Mouse (Mus musculus): Measurements from ENCODE around the gene Rrp9. TPM values are rescaled to one million over a fixed set of nuclear protein-coding genes. Genes with fewer than 3 reads are reported as not detected.
A peak's percentile ranks its signal among the peaks of the same experiment; 100 is the strongest.

Rrp9 gene
- 85.2 and 91.4 TPM in 2 replicates for polyA plus RNA-seq (2016; fragmentation: Nextera tagmentation; extraction: Ambion mirVana)

DNA sequence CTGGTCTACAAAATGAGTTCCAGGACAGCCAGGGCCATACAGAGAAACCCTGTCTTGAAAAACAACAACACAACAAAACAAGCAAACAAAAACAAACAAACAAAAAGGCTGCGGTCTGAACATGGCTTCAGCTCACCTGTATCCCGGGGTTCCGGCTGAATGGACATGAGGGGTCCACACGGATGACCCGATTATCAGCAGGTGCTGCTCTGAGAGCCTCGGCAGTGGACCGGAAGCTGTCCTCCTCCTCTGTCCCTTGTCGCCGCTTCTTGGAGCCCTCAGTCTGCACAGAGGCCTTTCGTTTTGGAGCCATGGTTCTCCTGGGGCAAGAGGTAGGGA is at the start of gene Rrp9:
Gene Rrp9, plus strand, starts transcription at position 301 of the 339 bp plus-strand sequence.
- 91% methylated on average over 10 of the region's 10 CpGs for WGBS
- DNase-seq (ENCODE audit: extremely low spot score, low spot score) = no peak
- peak within 1 kb of the TSS; percentile 83 for H3K27ac ChIP-seq
- H3K4me3 ChIP-seq = peak within 1 kb of the TSS; percentile 87
- H3K27me3 ChIP-seq (ENCODE audit: poor library complexity, severe bottlenecking) = peaks cover 19% of the 10 kb centered on the region
- H3K4me1 ChIP-seq = peaks cover 80% of the 10 kb centered on the region
- H3K9me3 ChIP-seq = no peaks in the 10 kb centered on the region
- H3K36me3 ChIP-seq (replicated peaks) = peaks cover 18% of the 10 kb centered on the region

DNA sequence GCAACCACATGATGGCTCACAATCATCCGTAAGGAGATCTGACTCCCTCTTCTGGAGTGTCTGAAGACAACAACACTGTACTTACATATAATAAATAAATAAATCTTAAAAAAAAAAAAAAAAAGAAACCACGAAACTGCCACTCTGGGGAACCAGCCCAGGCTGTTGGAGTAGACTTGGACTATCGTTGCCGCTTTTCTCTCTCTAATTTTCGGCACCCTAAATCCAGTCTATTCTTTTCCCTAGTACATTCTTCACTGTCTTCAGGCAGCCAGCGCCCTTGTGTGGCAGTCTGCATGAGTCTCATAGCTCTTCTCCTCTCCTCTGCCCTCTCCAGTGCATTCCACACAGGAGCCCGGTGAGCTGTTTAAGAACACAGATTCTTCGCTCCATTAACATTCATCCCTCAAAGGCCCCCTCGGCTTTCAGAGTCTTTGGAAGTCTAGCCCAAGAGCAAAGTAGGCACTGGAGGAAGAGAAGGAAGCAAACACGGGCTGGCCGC is 47.0 kb upstream of the Rrp9 start:
- H3K4me1 ChIP-seq = peaks cover 20% of the 10 kb centered on the region
- no peak for DNase-seq (ENCODE audit: extremely low spot score, low spot score)
- peaks cover 35% of the 10 kb centered on the region for H3K36me3 ChIP-seq (replicated peaks)
- H3K4me3 ChIP-seq = peak overlapping the region; percentile 96
- no peaks in the 10 kb centered on the region for H3K9me3 ChIP-seq
- 18% methylated on average over 11 of the region's 11 CpGs for WGBS
- H3K27ac ChIP-seq = peak overlapping the region; percentile 99
- H3K27me3 ChIP-seq (ENCODE audit: poor library complexity, severe bottlenecking) = no peaks in the 10 kb centered on the region

DNA sequence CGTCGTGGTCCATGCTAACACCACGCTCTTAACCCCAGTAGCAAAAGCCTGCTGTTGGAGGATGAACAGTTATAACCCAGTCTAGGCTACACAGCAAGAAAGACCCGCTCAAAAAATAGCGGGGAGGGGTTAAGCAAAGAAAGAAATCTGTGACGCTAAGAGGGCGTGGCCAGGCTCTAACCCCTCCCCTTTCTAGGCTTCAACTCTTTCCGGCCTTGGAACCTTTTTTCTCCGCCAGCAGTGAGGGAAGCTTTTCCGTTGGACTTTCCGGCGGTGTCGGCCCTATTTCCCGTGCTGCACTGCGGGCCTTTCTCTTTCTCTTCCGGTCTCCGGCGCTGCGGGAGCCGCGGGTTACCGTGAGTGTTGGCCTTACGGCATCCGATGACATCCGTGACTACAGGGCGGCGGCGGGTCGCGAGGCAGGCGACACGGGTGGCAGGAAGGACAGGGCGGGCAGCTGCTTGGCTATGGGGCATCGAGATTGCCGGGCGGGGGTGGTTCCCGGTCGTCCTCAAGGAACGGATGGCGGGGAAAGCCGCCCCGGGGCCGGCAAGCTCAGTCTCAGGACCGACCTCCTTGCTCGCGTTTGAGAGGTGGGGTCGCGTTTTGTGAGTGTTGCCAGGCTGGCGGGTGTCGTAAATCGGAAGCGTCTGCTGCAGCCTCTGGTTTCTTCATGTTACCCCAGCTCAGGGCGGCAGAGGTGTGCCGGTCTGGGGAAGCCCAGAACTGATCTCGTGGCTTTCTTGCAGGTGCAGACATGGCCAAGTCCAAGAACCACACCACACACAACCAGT is 46.3 kb upstream of the Rrp9 start, which contains the start of gene Rpl29:
Gene Rpl29, plus strand, starts transcription at position 234 of the 794 bp plus-strand sequence.
- Histone ChIP-seq H3K27ac (peak within 1 kb of the TSS; percentile 99), H3K9me3 (no peaks in the 10 kb centered on the region)
- under 1% methylated on average over 55 of the region's 55 CpGs for WGBS

DNA sequence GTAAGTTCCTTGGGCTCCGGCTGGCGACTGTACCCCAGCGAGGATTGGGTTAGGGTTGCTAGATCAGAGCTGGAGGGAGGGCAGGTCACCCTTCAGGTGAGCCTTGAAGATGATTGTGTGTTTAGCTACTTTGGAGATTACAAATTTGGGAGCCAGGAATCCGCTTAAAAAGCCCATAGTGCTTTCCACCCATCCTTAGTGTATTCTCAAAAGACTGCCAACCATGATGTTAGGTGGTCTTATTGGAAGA is 45.8 kb upstream of the Rrp9 start:
- Histone ChIP-seq H3K27ac (peak overlapping the region; percentile 99), H3K36me3 (replicated peaks) (peaks cover 47% of the 10 kb centered on the region), H3K4me1 (peaks cover 24% of the 10 kb centered on the region), H3K27me3 (ENCODE audit: poor library complexity, severe bottlenecking) (no peaks in the 10 kb centered on the region), H3K9me3 (no peaks in the 10 kb centered on the region), H3K4me3 (peak overlapping the region; percentile 96)
- WGBS = under 1% methylated on average over 4 of the region's 4 CpGs
- no peak for DNase-seq (ENCODE audit: extremely low spot score, low spot score)

More for the DNA sequence above, 46.3 kb upstream of the Rrp9 start, which contains the start of gene Rpl29:
- peaks cover 20% of the 10 kb centered on the region for H3K4me1 ChIP-seq
- no peaks in the 10 kb centered on the region for H3K27me3 ChIP-seq (ENCODE audit: poor library complexity, severe bottlenecking)
- H3K4me3 ChIP-seq = peak within 1 kb of the TSS; percentile 96
- H3K36me3 ChIP-seq (replicated peaks) = peaks cover 42% of the 10 kb centered on the region
- DNase-seq (ENCODE audit: extremely low spot score, low spot score) = peak; percentile 92

DNA sequence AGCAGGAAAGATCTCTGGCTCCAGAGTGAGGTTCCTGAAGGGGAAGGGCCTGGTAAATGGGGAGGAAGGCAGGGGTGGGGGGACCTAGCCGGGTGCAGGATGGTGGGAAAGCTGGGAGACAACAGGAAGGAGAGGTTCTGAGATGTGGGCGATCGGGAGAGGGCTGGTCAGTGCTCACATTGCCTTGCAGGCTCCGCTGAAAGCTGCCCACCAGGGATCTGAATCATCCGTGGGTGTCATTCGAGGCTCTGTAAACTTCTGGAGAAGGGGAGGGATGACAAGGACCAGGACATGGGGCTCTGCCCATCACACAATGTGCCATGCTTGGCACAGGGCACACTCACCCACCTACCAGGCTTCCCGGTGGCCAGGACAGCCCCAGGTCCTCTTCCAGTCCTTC is 42.4 kb upstream of the Rrp9 start:
- no peak overlapping the region; the same call in 1 of the 2 replicates for H3K27ac ChIP-seq
- H3K4me1 ChIP-seq = peaks cover 53% of the 10 kb centered on the region
- DNase-seq (ENCODE audit: extremely low spot score, low spot score) = no peak
- H3K27me3 ChIP-seq (ENCODE audit: poor library complexity, severe bottlenecking) = no peaks in the 10 kb centered on the region
- no peaks in the 10 kb centered on the region for H3K9me3 ChIP-seq
- 79% methylated on average over 7 of the region's 7 CpGs for WGBS
- H3K36me3 ChIP-seq (replicated peaks) = peaks cover 52% of the 10 kb centered on the region
- no peak overlapping the region for H3K4me3 ChIP-seq

DNA sequence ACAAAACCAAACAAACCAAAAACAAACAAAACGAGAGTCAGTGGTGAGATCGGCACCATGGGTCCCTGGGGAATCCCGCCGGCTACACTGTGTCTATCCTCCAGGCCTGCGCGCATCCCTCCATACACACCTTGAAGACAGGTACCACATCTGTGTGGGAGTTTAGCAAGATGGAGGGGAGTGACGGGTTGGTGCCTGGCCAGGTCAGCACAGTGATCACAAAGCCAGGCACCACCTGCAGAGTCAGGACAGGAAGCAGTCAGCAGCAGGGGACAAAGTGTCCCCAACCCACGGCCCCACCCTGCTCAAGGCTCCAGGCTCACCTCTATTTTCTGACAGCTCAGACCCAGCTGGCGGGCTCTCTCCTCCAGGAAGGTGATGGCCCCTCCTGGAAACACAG is 39.2 kb upstream of the Rrp9 start:
- Histone ChIP-seq H3K9me3 (no peaks in the 10 kb centered on the region), H3K27me3 (ENCODE audit: poor library complexity, severe bottlenecking) (no peaks in the 10 kb centered on the region), H3K4me1 (peaks cover 44% of the 10 kb centered on the region), H3K4me3 (0 out of 2 replicates have a peak overlapping the region, but pooled peaks have one; percentile 52), H3K27ac (no peak overlapping the region), H3K36me3 (replicated peaks) (peaks cover 47% of the 10 kb centered on the region)
- DNase-seq (ENCODE audit: extremely low spot score, low spot score) = no peak
- 85% methylated on average over 9 of the region's 9 CpGs for WGBS

DNA sequence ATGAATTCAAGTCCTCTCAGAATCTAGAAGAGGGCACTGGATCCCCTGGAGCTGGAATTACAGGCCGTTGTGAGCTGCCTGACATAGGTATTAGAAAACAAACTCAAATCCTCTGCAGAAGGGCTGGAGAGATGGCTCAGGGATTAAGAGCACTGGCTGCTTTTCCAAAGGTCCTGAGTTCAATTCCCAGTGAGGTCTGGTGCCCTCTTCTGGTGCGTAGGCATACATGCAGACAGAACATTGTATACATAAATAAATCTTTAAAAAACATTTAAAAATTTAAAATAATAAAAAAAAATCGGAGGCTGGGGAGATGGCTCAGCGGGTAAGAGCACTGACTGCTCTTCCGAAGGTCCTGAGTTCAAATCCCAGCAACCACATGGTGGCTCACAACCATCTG is 33.1 kb upstream of the Rrp9 start:
- Histone ChIP-seq H3K4me3 (no peak overlapping the region), H3K36me3 (replicated peaks) (0 out of 2 replicates have a peak, but pooled peaks cover 8% of the 10 kb centered on the region), H3K9me3 (no peaks in the 10 kb centered on the region), H3K27me3 (ENCODE audit: poor library complexity, severe bottlenecking) (no peaks in the 10 kb centered on the region), H3K27ac (no peak overlapping the region), H3K4me1 (peaks cover 41% of the 10 kb centered on the region)
- DNase-seq (ENCODE audit: extremely low spot score, low spot score) = no peak
- 75% methylated on average over 5 of the region's 5 CpGs for WGBS

DNA sequence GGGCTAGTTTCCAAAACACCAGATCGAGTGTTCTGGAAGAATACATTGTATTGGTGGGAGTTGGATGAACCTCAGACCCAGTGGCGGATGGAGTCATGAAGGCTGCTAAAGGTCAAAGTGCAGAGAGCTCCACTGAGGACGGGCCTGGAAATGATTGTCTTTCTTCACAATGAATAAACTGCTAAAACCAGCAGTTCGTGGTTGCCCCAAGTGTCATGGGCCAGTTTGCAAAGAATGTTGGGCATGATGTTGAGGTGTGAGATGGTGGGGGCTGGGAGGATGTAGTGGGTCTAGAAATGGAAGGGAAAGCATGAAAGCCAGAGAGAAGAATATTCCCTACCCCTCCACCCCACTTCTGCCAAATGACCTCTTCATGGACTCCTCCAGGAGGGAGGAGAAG is 30.9 kb upstream of the Rrp9 start:
- no peak overlapping the region for H3K4me3 ChIP-seq
- WGBS = 75% methylated on average over 4 of the region's 4 CpGs
- H3K4me1 ChIP-seq = peaks cover 48% of the 10 kb centered on the region
- H3K36me3 ChIP-seq (replicated peaks) = 0 out of 2 replicates have a peak, but pooled peaks cover 7% of the 10 kb centered on the region
- no peak for DNase-seq (ENCODE audit: extremely low spot score, low spot score)
- no peak overlapping the region for H3K27ac ChIP-seq
- H3K9me3 ChIP-seq = no peaks in the 10 kb centered on the region
- H3K27me3 ChIP-seq (ENCODE audit: poor library complexity, severe bottlenecking) = peaks cover 6% of the 10 kb centered on the region; the same call in 1 of the 2 replicates

DNA sequence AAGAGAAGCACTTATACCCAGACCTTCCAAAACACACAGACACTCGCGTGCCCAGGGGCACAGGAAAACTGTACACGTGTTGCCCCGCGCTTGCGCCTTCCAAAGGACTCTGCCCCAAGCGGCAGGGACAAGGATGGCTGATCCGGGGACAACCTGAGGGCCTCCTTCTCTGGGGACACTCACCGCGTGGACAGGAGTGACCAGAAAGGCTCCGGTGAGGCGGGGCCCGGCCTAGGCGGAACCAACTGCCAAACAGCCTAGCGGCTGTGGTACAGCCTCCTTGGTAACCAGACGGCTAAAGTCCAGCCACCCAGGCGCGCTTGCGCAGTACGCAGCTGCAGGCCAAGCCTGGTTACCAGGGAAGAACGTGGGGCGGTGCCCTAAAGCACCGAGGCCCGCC is 28.4 kb upstream of the Rrp9 start, which contains the start of the genes Abhd14b and Abhd14a:
Gene Abhd14b, plus strand, starts transcription at position 112 of the 400 bp plus-strand sequence.
Gene Abhd14a, minus strand, starts transcription at position 331 of the 400 bp plus-strand sequence.
- H3K27me3 ChIP-seq (ENCODE audit: poor library complexity, severe bottlenecking) = peaks cover 10% of the 10 kb centered on the region; the same call in 1 of the 2 replicates
- no peaks in the 10 kb centered on the region for H3K36me3 ChIP-seq (replicated peaks)
- no peaks in the 10 kb centered on the region for H3K9me3 ChIP-seq
- H3K4me1 ChIP-seq = peaks cover 73% of the 10 kb centered on the region
- peak within 1 kb of the TSS; percentile 60 for H3K4me3 ChIP-seq
- H3K27ac ChIP-seq = peak within 1 kb of the TSS; percentile 86
- 0% methylated on average over 24 of the region's 24 CpGs for WGBS
- DNase-seq (ENCODE audit: extremely low spot score, low spot score) = peak; percentile 93

DNA sequence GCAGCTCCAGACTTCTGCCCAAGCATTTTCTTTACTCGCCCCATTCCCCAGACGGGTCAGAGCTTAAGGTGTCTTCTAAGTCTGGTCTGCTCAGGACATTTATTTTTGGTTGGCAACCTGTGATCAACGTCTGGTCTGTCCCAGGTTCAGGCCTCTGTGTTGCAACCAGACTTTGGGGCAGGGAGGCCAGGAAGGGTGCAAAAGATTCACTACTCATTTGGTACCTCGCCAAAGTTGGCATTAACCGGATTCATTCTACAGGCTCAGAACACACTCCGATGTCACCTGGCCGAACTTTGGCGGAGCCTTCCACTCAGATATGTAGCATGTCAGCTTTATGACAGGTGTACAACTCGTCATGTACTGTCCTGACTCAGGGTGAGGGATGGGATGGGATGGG is 27.8 kb upstream of the Rrp9 start:
- Histone ChIP-seq H3K36me3 (replicated peaks) (no peaks in the 10 kb centered on the region), H3K9me3 (no peaks in the 10 kb centered on the region), H3K27ac (peak overlapping the region; percentile 86), H3K4me3 (peak overlapping the region; percentile 60), H3K27me3 (ENCODE audit: poor library complexity, severe bottlenecking) (peaks cover 10% of the 10 kb centered on the region; the same call in 1 of the 2 replicates), H3K4me1 (peaks cover 79% of the 10 kb centered on the region)
- no peak for DNase-seq (ENCODE audit: extremely low spot score, low spot score)
- 39% methylated on average over 9 of the region's 9 CpGs for WGBS

DNA sequence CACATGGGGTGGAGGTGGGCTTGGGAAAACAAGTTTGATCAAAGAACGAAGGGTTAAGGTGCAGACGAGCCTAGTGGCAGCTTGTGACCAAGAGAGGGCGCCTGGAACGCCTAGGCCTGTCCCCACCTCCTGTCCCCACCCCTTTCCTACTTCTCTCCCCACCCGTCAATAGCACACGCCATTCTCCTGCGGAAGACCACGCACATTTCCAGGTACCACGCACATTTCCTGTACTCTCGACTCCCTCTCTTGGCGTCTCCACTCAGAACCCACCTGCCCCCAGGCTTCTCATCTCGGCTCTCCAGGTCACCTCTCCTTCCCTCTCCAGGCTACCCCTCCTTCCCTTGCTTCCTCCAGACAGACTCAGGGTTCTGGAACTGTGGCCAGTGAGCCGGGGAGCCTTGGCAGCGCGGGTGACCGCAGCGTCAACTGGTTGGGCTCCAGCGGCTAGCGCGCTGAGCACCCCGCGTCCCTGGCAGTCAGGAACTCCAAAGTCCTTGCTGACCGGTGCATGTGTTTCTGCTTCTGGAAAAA is 27.2 kb upstream of the Rrp9 start:
- Histone ChIP-seq H3K4me3 (peak overlapping the region; percentile 60), H3K9me3 (no peaks in the 10 kb centered on the region), H3K4me1 (peaks cover 85% of the 10 kb centered on the region), H3K27ac (peak overlapping the region; percentile 86), H3K36me3 (replicated peaks) (no peaks in the 10 kb centered on the region), H3K27me3 (ENCODE audit: poor library complexity, severe bottlenecking) (peaks cover 10% of the 10 kb centered on the region; the same call in 1 of the 2 replicates)
- peak; percentile 66 for DNase-seq (ENCODE audit: extremely low spot score, low spot score)
- WGBS = under 1% methylated on average over 23 of the region's 23 CpGs

DNA sequence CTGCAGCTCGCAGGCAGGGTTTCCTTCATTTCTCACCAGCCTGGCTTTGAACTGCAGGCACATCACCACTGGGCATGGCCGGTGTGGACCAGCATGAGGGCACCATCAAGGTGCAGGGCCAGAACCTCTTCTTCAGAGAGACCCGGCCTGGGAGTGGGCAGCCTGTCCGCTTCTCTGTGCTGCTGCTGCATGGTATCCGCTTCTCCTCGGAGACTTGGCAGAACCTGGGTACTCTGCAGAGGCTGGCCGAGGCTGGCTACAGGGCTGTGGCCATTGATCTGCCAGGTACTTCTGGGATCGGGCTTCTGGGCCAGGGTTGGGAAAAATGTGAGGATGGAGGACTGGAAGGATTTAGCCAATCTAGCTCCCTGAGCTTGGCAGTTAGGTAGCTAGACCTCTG is 25.8 kb upstream of the Rrp9 start:
- Histone ChIP-seq H3K4me3 (0 out of 2 replicates have a peak overlapping the region, but pooled peaks have one; percentile 7), H3K27me3 (ENCODE audit: poor library complexity, severe bottlenecking) (peaks cover 10% of the 10 kb centered on the region; the same call in 1 of the 2 replicates), H3K9me3 (no peaks in the 10 kb centered on the region), H3K36me3 (replicated peaks) (no peaks in the 10 kb centered on the region), H3K27ac (peak overlapping the region; percentile 98; the same call in 1 of the 2 replicates), H3K4me1 (peaks cover 94% of the 10 kb centered on the region)
- no peak for DNase-seq (ENCODE audit: extremely low spot score, low spot score)
- 91% methylated on average over 8 of the region's 8 CpGs for WGBS

DNA sequence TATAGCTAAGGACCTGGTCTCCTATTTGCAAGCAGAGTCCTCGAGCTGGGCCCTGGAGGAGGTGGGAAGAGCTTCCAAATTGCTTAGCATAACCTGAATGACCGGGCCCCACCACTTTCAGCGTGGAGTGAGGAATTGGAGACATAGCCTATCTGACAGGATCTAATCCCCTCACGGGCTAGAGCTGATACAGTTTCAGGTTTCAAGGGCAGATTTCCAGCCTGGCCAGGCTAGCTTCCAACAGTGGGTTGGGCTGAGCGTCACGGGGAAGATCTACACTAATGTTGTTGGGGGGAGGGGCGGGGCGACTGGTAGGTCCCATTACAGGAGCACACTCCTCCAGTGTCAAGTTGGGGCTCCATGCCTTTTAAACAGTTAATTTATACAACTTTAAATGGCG is 25.1 kb upstream of the Rrp9 start:
- DNase-seq (ENCODE audit: extremely low spot score, low spot score) = no peak
- Histone ChIP-seq H3K4me1 (peaks cover 94% of the 10 kb centered on the region), H3K4me3 (peak overlapping the region; percentile 7), H3K9me3 (no peaks in the 10 kb centered on the region), H3K27ac (peak overlapping the region; percentile 98; the same call in 1 of the 2 replicates), H3K27me3 (ENCODE audit: poor library complexity, severe bottlenecking) (peaks cover 10% of the 10 kb centered on the region; the same call in 1 of the 2 replicates), H3K36me3 (replicated peaks) (no peaks in the 10 kb centered on the region)
- 24% methylated on average over 9 of the region's 9 CpGs for WGBS

Data from forebrain, embryonic 10.5 days (tissue).